Mouse (Mus musculus) urinary bladder, postnatal 10 days (tissue): Measurements from ENCODE around the gene Atg5.
"Not testable (repeated sequence)": the region's sequence is repeated elsewhere in the genome, so short reads cannot be mapped to it uniquely, and the experiment has no call there.

Source experiments
- DNase-seq: peaks from one replicate; pipeline ENCODE4 v3.0.0; 2022; ENCODE audit warnings: low spot score

Gene Atg5

GRCm38 (mm10) chr10:44315276-44315675, 47.1 kb downstream of the Atg5 start:
- no peak for DNase-seq

DNA sequence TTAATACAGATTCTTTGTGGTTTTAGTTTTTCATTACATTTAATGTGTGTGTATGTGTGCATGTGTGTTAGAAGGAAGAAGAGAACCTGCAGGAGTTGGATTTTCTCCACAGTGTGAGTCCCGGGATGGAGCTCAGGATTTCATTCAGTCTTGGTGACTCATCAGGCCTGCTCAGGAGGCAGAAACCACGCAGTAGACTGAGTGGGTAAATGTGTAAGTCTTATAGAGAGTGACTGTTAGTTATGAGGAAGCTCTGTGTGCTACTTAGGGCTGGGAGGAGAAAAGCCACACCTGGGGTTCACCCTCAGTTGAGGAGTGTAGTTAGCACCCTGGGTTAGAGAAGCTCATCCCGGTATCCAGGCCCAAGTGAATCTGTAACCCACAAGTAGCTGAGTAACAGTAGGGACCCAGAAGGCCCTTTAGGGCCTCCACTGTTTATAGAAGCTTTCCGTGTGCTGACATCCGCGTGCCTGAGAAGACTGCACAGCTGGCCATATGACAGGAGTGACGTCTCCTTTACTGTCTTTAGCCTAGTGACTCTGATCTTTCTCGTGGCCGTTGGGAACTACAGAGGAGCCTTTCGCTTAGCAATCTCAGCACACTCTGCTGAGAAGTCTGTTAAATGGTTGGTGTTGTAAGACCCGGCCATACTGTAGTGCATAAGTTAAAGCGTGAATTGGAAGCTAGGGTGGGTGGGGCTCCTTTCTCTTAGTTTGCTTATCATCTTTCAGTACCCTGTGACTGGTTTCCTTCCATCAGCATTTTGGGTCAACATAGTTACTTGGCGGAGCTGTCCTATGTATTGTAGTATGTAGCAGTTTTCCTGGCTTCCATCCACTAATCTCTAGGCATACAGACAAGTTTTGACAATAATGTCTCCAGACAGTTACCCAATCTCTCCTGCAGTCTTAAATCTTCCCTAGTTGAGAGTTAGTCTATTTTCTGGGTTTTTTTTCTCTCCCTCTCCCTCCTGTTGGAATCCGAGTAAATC, 48.4 kb downstream of the Atg5 start:
- no peak for DNase-seq

- no peak for DNase-seq
These were observed 54.0 kb downstream of the Atg5 start for GRCm38 (mm10) chr10:44322166-44322565.

DNA sequence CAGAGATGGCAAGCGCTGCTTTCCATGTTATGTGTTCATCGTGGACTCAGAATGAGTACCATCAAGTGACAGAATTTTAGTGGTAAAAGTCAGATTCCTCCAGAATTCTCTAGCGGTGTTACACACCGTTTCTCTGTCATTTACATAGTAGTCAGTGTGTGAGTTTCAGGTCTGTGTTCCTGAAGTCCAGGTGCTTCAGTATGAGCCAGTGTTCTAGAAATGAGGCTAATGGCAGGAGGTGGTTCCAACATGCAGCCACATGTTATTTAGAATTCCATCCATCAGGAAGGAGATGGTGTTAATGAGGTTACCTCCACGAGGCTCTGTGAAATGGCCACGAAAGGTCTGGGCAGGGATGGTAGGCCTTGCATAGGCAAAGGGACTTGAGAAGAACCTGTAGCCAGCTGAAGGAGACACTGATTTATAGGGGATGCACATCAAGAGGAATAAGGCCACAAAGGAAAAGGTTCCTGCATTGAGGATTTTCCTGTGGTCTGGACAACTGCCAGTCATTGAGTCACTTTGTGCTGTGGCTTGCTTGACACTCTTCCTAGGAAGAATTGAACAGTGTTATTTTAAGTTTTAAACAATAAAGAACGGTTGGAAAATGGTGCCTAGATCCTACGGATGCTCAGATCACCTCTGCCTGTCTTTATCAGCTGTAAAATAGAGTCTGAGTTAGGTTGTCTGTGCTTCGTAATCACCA, 55.1 kb downstream of the Atg5 start:
- DNase-seq: no peak

- no peak for DNase-seq
These were observed 55.7 kb downstream of the Atg5 start for GRCm38 (mm10) chr10:44323836-44324235.

GRCm38 (mm10) chr10:44325551-44326500, 57.7 kb downstream of the Atg5 start:
- DNase-seq: no peak

GRCm38 (mm10) chr10:44327057-44327456, 58.9 kb downstream of the Atg5 start:
- no peak for DNase-seq

DNA sequence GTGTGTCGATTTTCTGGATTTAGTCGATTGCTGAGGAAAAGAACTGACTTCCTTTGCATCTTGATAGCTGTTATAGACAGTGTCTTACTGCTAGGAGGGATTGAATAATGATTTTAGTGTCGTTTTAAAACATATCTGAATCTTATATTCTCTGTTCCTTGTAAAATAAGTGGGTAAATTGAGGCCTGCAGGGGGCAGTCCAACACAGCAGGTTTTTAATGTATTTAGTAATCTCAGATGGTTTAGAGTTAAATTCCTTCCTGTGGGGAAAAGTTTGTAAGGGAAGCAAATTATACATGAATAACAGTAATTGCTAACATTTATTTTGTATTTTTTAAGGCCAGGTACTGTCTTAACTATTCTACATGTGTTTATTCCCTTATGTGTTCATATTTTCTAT, 60.2 kb downstream of the Atg5 start:
- DNase-seq: no peak

- no peak for DNase-seq
These were observed 62.6 kb downstream of the Atg5 start for GRCm38 (mm10) chr10:44330717-44331116.

- DNase-seq: no peak
These were observed 63.3 kb downstream of the Atg5 start for GRCm38 (mm10) chr10:44331469-44331868.

- DNase-seq: not testable (repeated sequence)
These were observed 64.5 kb downstream of the Atg5 start for GRCm38 (mm10) chr10:44332656-44333055.

- not testable (repeated sequence) for DNase-seq
These were observed 68.7 kb downstream of the Atg5 start for GRCm38 (mm10) chr10:44336641-44337382.

- DNase-seq: no peak
These were observed 70.4 kb downstream of the Atg5 start for GRCm38 (mm10) chr10:44338571-44338970.

GRCm38 (mm10) chr10:44339326-44339725, 71.2 kb downstream of the Atg5 start:
- no peak for DNase-seq

DNA sequence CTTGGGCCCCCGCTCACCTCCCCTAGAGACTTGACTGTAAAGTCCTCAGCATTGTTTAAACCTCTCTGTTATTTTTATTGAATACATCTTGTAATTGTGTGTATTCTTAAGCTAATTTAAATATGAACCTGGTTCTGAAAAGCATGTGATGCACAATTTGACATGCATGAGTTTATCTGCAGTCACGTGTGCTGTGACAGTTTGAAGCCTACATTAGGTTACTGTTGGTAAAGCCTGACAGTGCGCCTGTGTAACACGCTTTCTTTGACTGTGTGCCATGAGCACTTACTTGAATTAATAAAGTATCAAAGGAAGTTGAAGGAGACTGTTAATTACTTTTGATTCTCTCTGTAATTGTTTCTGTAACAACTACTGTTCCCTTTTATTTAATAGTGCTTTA, 72.8 kb downstream of the Atg5 start:
- DNase-seq: no peak

DNA sequence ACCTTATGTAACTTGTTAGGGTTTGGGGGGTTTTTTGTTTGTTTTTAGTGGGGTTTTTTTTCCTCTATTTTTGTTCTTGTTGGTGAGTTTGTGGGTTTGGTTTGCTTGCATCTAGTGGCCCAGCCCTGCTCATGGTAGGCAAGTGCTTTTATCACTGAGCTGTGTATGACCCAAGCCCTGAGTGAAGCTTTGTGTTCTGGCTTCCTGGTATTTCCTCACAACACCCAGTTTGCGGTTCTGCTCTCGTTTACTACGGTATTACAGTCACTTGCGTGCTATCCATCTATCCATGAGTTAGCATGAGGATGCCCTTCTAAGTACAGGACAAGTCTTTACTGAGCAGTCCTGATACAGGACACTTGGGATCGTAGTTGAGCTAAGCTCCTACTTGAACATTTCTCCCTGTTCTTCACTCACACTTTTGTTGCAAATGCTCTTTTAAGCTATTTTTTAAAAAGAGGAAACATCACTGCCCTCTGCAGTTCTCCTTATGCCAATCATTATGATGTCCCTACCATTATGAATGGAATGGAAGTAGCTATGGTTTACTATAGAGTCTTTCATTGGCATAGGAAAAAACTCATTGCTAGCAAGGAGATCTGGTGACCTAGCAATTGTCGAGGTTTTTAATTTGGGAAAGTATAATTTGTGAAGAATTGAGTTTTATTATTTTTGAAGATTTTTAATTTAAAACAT, 73.8 kb downstream of the Atg5 start:
- DNase-seq: no peak

GRCm38 (mm10) chr10:44343351-44343750, 75.2 kb downstream of the Atg5 start:
- DNase-seq: no peak

DNA sequence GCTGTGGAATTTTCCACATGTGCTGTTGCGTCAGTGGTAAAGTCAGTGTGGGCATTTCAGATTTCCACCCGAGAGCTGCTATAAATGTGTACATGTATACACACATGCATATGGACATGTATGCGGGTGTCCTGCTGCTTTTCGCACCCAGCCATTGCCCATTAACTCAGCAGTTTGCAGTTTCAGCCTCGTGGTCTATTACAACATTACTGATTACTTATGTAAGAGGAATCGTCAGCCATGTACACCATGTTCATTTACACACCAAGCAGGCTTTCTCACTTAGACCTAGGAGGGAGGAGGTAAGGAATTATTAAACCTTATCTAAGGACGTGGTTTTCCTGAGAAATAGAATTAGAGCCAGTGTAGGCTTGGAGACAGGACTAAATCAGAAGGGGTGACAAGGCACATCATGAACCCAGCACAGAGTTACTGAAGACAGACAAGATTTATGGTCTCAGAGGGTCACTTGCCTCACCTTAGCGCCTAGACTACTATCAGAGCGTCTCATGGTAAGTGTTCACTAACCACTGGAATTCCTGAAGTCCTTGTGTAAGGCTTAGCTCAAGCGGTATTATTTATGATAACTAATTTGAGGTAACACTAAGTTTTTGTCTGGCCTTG, 79.5 kb downstream of the Atg5 start:
- no peak for DNase-seq

- DNase-seq: no peak
These were observed 80.6 kb downstream of the Atg5 start for GRCm38 (mm10) chr10:44348474-44349415.
